Mouse (Mus musculus): ENCODE measurements at regions not wholly inside any gene's neighbourhood (a gene's known extent, or its start where the extent isn't known, plus 50 kb on each side); places are given as distances from the start of the nearest gene placed in this dataset.

DNA sequence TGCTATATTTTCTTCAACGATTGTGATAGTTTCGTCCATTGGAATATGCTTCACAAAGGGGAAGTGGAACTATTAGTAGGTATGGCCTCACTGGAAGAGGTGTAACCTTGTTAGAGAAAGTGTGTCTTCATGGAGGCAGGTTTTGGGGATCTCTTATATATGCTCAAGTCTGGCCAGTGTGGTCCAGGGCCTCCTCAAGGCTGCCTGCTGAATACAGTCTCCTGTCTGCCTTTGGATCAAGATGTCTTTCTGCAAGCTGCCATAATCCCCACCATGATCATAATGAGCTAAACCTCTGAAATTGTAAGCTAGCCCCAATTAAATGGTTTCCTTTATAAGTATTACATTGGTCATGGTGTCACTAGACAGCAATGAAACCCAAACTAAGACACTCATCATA, 384.3 kb downstream of the Btbd3 start:
- no peak for ATAC-seq (replicated peaks; ENCODE audit: poor library complexity, severe bottlenecking)

- no peak for ATAC-seq (replicated peaks; ENCODE audit: poor library complexity, severe bottlenecking)
Measured at GRCm38 (mm10) chr2:138641335-138641734, 385.0 kb downstream of the Btbd3 start.

DNA sequence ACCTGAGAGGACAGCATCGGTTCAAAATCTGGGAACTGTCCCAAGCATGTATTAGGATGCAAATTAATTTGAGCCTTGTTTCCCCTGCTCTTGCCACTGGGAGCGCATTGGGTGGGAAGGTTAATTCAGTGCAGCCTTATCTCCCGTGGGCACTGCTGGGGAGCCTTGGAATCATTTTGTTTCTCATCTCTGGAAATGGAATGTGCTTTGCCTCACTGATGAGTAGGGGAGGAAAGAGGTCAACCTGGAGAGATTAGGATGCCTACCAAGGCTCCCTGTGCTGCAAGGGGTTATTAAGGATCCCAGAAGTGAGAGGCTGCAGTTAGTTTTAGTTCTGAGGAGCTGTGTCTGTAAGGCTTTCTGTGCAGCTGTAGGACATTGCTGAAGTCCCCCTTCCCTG, 392.3 kb downstream of the Btbd3 start:
- ATAC-seq (replicated peaks; ENCODE audit: poor library complexity, severe bottlenecking) = no peak

DNA sequence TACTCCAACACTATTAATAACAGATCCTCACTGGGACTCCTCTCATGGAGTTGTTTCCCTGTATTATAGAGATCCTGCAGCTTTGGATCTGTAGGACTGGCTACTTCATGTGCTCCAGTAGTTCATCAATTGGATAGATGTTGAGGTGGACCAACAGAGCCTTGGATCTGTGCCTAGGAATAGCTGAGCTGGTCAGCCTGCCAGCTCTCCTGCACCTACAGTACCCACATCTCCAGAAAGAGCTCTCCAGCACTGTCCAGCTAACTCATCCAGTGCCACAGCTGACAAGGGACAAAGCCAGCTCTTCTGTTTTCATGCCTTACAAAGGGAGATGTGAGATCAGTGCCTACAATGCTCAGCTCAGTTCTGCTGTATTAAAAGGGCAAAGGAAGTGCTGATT, 403.0 kb downstream of the Btbd3 start:
- ATAC-seq (replicated peaks; ENCODE audit: poor library complexity, severe bottlenecking) = no peak

DNA sequence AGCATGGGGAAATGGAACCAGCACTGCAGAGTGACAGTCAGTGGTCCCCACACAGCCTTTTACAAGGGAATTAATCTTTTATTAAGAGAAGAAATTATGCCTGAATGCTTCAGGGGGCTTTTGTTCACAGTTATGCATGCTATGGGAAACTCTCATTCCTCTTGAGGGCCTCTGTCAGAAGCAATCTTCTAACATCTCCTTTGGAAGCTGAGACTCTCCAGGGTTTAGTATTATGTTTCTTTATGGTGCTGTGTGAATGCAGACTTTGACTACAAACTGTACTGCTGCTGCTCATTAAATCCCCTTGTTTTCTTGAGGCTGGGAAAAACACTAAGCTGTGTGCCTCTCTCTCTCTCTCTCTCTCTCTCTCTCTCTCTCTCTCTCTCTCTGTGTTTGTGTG, 413.9 kb downstream of the Btbd3 start:
- no peak for ATAC-seq (replicated peaks; ENCODE audit: poor library complexity, severe bottlenecking)

GRCm38 (mm10) chr2:138674801-138675200, 418.4 kb downstream of the Btbd3 start:
- ATAC-seq (replicated peaks; ENCODE audit: poor library complexity, severe bottlenecking) = no peak

DNA sequence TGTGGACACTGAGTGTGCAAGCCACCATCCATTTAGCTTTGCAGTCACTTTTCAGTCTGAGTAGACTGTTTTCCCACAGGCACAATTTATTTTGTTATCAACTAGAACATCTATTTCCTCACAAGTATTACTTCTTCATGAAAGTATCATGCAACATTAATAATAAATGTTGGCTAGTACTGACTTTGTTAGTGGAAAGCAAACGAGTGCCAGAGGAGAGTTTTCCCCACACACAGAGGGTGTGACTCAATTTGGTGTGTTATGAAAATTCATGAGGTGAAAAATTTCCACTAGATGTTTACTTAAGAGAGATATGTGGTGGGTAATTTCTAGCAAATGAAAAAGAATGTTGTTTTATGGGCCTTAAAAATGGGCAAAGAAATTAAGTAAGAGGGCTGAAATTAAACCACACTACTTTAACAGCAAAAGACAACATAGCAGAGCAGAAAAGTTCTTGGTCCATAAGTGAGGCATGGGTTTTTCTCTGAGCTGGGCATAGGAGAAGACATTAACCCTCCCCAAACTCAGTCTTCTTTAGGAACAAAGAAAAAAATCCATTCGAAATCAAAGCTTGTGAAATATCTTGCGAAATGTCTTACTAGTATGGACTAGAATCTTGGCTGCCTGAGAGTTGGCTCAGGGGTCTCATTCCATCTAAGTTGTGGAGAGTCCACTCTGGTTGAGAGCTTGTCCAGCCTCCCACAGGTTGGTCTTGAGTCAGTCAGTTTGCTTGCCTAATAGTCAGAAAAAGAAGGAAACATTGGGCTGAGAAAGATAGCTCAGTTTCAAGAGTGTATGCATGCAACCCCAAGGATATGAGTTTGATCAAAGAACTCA, 419.1 kb downstream of the Btbd3 start:
- ATAC-seq (replicated peaks; ENCODE audit: poor library complexity, severe bottlenecking) = no peak

DNA sequence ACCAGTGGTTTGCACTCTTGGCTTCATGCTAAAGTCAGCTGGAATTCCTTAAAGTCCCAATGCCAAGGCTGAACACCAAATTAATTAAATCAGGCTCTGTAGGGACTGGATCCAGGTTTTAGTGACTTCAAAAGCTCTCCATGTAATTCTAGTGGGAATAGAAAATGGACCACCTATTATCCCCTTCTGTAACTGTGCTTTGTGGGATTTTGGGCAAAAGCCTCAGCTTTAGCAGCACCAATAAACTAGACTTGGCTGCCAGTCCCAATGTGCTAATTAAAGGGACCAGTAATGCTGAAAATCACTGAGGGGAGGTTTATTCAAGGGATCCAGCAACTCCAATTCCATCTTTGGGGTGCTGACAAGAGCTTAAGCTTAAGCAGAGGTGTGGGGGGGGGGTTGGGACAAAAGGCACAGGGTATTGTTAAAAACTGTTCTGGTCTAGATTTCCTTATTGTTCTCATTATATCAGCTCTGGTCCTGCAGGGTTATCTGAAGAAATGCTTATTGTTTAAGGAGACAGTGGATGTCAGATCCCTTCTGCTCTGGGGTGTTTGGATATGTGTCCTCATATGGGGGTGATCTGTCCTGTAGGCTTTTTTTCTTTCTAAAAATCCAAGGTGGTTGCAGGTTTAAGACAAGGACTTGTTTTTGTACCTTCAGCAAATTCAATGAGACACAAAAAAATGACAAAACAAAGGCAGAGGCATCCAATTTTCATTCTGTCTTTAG, 431.9 kb downstream of the Btbd3 start:
- no peak for ATAC-seq (replicated peaks; ENCODE audit: poor library complexity, severe bottlenecking)

DNA sequence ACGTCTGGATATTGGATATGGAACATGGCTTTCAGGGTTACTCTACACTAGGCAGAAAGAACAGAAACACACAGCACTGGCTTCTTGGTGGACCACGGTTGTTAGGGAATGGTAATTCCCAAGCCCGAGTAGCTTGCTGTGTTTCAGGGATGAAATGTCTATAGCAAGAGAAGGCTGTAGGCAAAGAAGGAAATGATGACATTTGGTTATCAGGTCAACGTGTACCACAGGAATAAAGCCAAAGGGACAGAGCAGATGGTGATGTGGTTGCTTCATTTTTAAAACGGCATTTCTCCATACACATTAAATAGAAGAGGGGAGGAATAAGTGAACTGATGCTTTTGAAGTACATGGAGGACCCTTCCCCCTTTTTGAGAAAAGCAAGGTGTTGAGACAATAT, 433.1 kb downstream of the Btbd3 start:
- ATAC-seq (replicated peaks; ENCODE audit: poor library complexity, severe bottlenecking) = no peak

DNA sequence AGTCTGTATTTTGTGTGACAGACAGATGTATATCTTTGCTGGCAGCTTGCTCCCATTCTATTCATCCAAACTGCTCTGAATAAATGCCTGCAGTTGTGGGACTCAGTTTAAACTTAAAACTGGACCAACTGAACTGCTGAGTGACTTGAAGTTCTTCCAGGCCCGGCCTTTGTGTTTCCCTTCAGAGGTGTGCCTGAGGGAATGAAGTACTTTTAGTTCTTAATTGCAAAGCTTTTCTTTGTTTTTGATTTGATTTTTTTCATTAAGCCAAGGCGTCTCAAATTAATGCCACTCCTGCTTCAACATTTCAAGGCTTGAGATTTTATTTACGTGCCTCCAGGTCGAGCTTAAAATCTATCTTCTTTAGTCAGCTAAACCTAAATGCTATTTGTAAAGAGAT, 446.4 kb downstream of the Btbd3 start:
- no peak for ATAC-seq (replicated peaks; ENCODE audit: poor library complexity, severe bottlenecking)

DNA sequence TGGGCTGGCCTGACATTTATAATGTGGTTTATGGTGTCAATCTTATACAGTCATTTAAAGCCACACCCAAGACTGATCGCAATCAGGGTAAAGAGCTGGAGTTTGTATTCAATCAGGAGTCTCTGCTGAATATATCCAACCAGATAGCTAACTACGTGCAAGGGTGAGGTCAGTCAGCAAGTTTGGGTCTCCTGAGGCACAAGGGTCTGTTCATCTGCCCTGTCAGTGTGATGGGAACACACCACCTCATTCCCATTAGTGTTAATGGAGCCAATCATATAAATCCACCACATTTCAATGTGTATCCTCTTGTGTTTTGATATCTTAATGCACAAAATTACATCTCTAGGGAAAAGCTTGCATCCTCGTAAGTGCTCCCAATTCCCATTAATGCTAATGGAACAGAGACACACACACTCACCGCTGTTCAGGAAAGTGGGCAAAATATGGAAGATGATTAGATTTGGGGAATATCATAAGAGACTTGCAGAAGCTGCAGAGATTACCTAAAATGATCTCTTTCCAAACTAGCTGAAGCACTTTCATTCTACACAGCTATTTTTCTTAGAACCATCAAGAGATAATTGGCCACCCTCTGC, 447.7 kb downstream of the Btbd3 start:
- ATAC-seq (replicated peaks; ENCODE audit: poor library complexity, severe bottlenecking) = no peak

GRCm38 (mm10) chr2:138708763-138709162, 452.4 kb downstream of the Btbd3 start:
- no peak for ATAC-seq (replicated peaks; ENCODE audit: poor library complexity, severe bottlenecking)

DNA sequence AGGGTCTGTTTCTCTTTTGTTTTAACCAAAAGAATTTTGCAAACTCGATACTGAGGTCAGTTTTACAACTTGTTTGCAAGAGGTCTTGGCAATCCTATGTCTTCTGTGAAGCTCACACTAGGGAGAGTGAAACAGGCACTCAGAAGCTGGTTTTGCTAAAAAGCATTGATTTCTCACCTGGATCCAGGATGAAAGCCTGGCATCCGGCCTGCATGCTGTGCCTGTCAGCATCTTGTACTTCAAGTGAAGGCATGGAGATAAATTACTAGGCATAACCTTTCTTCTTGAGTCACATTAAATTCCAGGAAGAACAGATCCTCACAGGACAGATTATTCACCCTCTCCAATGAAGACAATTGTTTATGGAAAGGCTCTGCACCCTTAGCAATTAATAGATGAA, 477.5 kb downstream of the Btbd3 start:
- no peak for ATAC-seq (replicated peaks; ENCODE audit: poor library complexity, severe bottlenecking)

- no peak for ATAC-seq (replicated peaks; ENCODE audit: poor library complexity, severe bottlenecking)
Measured at GRCm38 (mm10) chr2:138744806-138745205, 488.4 kb downstream of the Btbd3 start.

GRCm38 (mm10) chr2:138760439-138760963, 504.1 kb downstream of the Btbd3 start:
- ATAC-seq (replicated peaks; ENCODE audit: poor library complexity, severe bottlenecking) = no peak

GRCm38 (mm10) chr2:138761400-138761799, 505.0 kb downstream of the Btbd3 start:
- no peak for ATAC-seq (replicated peaks; ENCODE audit: poor library complexity, severe bottlenecking)

- ATAC-seq (replicated peaks; ENCODE audit: poor library complexity, severe bottlenecking) = no peak
Measured at GRCm38 (mm10) chr2:138766275-138766842, 510.0 kb downstream of the Btbd3 start.

DNA sequence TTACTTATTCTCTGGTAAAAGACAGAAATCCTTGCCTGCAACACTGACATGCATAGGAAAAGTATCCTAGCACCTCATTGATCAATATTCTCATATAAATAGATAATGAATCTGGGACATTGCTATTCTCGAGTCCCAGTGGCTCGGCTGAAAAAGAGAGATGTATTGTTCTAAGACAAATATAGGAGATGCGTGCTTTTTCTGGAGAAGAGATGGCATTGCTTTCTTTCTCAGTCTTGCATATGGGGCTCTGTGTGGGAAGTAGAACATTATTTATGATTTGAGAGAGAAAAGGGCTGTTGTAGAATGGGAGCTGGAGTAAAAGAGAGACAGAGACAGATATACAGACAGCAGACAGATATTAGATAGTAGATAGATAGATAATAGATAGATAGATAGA, 527.4 kb downstream of the Btbd3 start:
- ATAC-seq (replicated peaks; ENCODE audit: poor library complexity, severe bottlenecking) = no peak

GRCm38 (mm10) chr2:138792711-138793450, 536.5 kb downstream of the Btbd3 start:
- no peak for ATAC-seq (replicated peaks; ENCODE audit: poor library complexity, severe bottlenecking)

DNA sequence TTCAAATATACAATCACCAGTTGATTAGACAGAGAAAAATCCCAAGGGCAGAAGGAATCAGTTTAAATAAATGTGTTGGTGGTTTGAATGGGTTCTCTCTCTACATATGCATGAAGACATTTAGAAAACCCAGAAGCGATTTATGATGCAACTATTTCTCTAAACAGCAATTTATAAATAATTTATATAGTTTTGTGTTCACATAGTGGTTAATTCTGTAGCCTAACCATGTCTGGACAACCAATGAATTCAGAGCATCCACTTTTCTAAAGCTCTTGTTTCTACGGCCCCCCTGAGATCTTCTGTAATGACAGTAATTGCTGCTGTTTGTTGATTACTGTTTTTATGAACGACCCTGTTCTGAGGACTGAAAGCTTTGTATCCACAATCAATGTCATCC, 549.8 kb downstream of the Btbd3 start:
- no peak for ATAC-seq (replicated peaks; ENCODE audit: poor library complexity, severe bottlenecking)
